Mouse (Mus musculus) lung, postnatal 0 days (tissue): ENCODE data around the gene Gm20388.

Experiments
- CTCF ChIP-seq: IDR thresholded peaks from 2 replicates; pipeline ENCODE4 v1.5.1; 2016; ENCODE audit warnings: antibody characterized with exemption, mild to moderate bottlenecking
- EP300 ChIP-seq: IDR thresholded peaks from 2 replicates; pipeline ENCODE4 v1.6.1; 2016; ENCODE audit warnings: antibody characterized with exemption, mild to moderate bottlenecking, control low read depth

DNA sequence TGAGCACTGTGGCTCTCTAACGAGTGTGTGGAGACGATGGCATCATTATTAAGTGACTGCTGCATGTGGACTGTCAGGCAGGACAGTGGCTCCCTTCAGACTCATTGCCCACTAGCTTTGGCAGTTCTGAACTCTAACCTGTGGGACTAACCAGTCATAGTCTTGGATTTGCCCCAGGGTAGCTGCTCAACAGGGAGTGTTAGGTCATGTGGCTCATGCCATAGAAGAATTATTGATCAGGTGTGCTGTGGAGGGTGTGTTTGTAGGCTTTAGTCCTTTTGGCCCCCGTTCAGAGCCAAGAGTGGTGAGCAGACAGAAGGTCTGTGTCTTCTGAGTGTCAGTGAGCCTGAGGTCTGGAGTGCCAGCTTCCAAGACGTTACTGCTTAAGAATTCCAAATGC lies 2082.3 kb downstream of the Gm20388 start:
- TF ChIP-seq CTCF (no peak), EP300 (no peak)
